Mouse (Mus musculus): ENCODE data around the gene Armc7. TPM values are rescaled to one million over a fixed set of nuclear protein-coding genes. Genes with fewer than 3 reads are reported as not detected.
"Not testable (repeated sequence)": the region's sequence is repeated elsewhere in the genome, so short reads cannot be mapped to it uniquely, and the experiment has no call there.

Armc7 gene
- polyA plus RNA-seq, 1 experiment from 2014 or later = 9.0 TPM

- no peak overlapping the region for H3K4me3 ChIP-seq (ENCODE audit: low read depth, low read length)
- H3K27me3 ChIP-seq (replicated peaks; ENCODE audit: insufficient read depth, low read length) = no peaks in the 10 kb centered on the region
- TF ChIP-seq EP300 (IDR thresholded peaks at IDR 0.05) (no peak), CTCF (IDR thresholded peaks at IDR 0.05) (no peak)
- no peaks in the 10 kb centered on the region for H3K9me3 ChIP-seq (ENCODE audit: low read length)
- H3K9ac ChIP-seq (replicated peaks; ENCODE audit: low read depth) = no peak overlapping the region
- ATAC-seq (no peak), DNase-seq (ENCODE audit: low spot score) (no peak)
- no peak overlapping the region for H3K4me2 ChIP-seq (replicated peaks; ENCODE audit: low read depth, low read length)
- H3K36me3 ChIP-seq (ENCODE audit: insufficient read depth, low read length) = peaks cover 4% of the 10 kb centered on the region
- H3K4me1 ChIP-seq (ENCODE audit: insufficient read depth, low read depth, low read length) = no peaks in the 10 kb centered on the region
- H3K27ac ChIP-seq (ENCODE audit: low read length) = no peak overlapping the region
- WGBS = 86% methylated on average over 2 of the region's 2 CpGs
These were observed 44.8 kb downstream of the Armc7 start for GRCm38 (mm10) chr11:115520218-115520617.

GRCm38 (mm10) chr11:115521080-115521479 is 45.6 kb downstream of the Armc7 start:
- H3K27me3 ChIP-seq (replicated peaks; ENCODE audit: insufficient read depth, low read length) = no peaks in the 10 kb centered on the region
- no peak overlapping the region for H3K9ac ChIP-seq (replicated peaks; ENCODE audit: low read depth)
- TF ChIP-seq EP300 (IDR thresholded peaks at IDR 0.05) = no peak
- TF ChIP-seq CTCF (IDR thresholded peaks at IDR 0.05) = no peak
- WGBS = 91% methylated on average over 4 of the region's 4 CpGs
- DNase-seq (ENCODE audit: low spot score) = no peak
- no peak overlapping the region for H3K27ac ChIP-seq (ENCODE audit: low read length)
- no peaks in the 10 kb centered on the region for H3K9me3 ChIP-seq (ENCODE audit: low read length)
- H3K4me3 ChIP-seq (ENCODE audit: low read depth, low read length) = no peak overlapping the region
- H3K4me2 ChIP-seq (replicated peaks; ENCODE audit: low read depth, low read length) = no peak overlapping the region
- no peaks in the 10 kb centered on the region for H3K4me1 ChIP-seq (ENCODE audit: insufficient read depth, low read depth, low read length)
- peaks cover 7% of the 10 kb centered on the region for H3K36me3 ChIP-seq (ENCODE audit: insufficient read depth, low read length)
- no peak for ATAC-seq

GRCm38 (mm10) chr11:115522238-115522637 is 46.8 kb downstream of the Armc7 start:
- Histone ChIP-seq H3K27me3 (replicated peaks; ENCODE audit: insufficient read depth, low read length) (no peaks in the 10 kb centered on the region), H3K27ac (ENCODE audit: low read length) (no peak overlapping the region), H3K4me2 (replicated peaks; ENCODE audit: low read depth, low read length) (no peak overlapping the region), H3K9ac (replicated peaks; ENCODE audit: low read depth) (no peak overlapping the region), H3K9me3 (ENCODE audit: low read length) (no peaks in the 10 kb centered on the region), H3K4me1 (ENCODE audit: insufficient read depth, low read depth, low read length) (no peaks in the 10 kb centered on the region), H3K4me3 (ENCODE audit: low read depth, low read length) (no peak overlapping the region), H3K36me3 (ENCODE audit: insufficient read depth, low read length) (peaks cover 14% of the 10 kb centered on the region)
- TF ChIP-seq EP300 (IDR thresholded peaks at IDR 0.05) = no peak
- TF ChIP-seq CTCF (IDR thresholded peaks at IDR 0.05) = no peak
- WGBS = 83% methylated on average over 2 of the region's 2 CpGs
- no peak for ATAC-seq
- DNase-seq (ENCODE audit: low spot score) = no peak

GRCm38 (mm10) chr11:115522703-115523102 is 47.2 kb downstream of the Armc7 start:
- no peak for DNase-seq (ENCODE audit: low spot score)
- Histone ChIP-seq H3K4me3 (ENCODE audit: low read depth, low read length) (no peak overlapping the region), H3K4me2 (replicated peaks; ENCODE audit: low read depth, low read length) (no peak overlapping the region), H3K36me3 (ENCODE audit: insufficient read depth, low read length) (peaks cover 15% of the 10 kb centered on the region), H3K27me3 (replicated peaks; ENCODE audit: insufficient read depth, low read length) (no peaks in the 10 kb centered on the region), H3K9me3 (ENCODE audit: low read length) (no peaks in the 10 kb centered on the region), H3K9ac (replicated peaks; ENCODE audit: low read depth) (no peak overlapping the region), H3K27ac (ENCODE audit: low read length) (no peak overlapping the region), H3K4me1 (ENCODE audit: insufficient read depth, low read depth, low read length) (no peaks in the 10 kb centered on the region)
- 65% methylated on average over 2 of the region's 2 CpGs for WGBS
- TF ChIP-seq EP300 (IDR thresholded peaks at IDR 0.05) = no peak
- no peak for TF ChIP-seq CTCF (IDR thresholded peaks at IDR 0.05)
- ATAC-seq = no peak

- H3K4me3 ChIP-seq (ENCODE audit: low read depth, low read length); H3K9me3 ChIP-seq (ENCODE audit: low read length); ATAC-seq; DNase-seq (ENCODE audit: low spot score); H3K4me2 ChIP-seq (replicated peaks; ENCODE audit: low read depth, low read length); H3K4me1 ChIP-seq (ENCODE audit: insufficient read depth, low read depth, low read length); H3K9ac ChIP-seq (replicated peaks; ENCODE audit: low read depth); H3K27ac ChIP-seq (ENCODE audit: low read length); H3K27me3 ChIP-seq (replicated peaks; ENCODE audit: insufficient read depth, low read length): not testable (repeated sequence)
- 76% methylated on average over 3 of the region's 3 CpGs for WGBS
- H3K36me3 ChIP-seq (ENCODE audit: insufficient read depth, low read length) = peaks cover 11% of the 10 kb centered on the region; the same call in 1 of the 2 replicates
These were observed 51.0 kb downstream of the Armc7 start for GRCm38 (mm10) chr11:115526446-115526845.

GRCm38 (mm10) chr11:115534759-115535371 is 59.4 kb downstream of the Armc7 start:
- Histone ChIP-seq H3K4me1 (ENCODE audit: insufficient read depth, low read depth, low read length) (0 out of 2 replicates have a peak, but pooled peaks cover 2% of the 10 kb centered on the region), H3K36me3 (ENCODE audit: insufficient read depth, low read length) (no peaks in the 10 kb centered on the region), H3K4me3 (ENCODE audit: low read depth, low read length) (peak overlapping the region; percentile 87), H3K27ac (ENCODE audit: low read length) (peak overlapping the region; percentile 99), H3K9ac (replicated peaks; ENCODE audit: low read depth) (peak overlapping the region; percentile 88), H3K27me3 (replicated peaks; ENCODE audit: insufficient read depth, low read length) (no peaks in the 10 kb centered on the region), H3K4me2 (replicated peaks; ENCODE audit: low read depth, low read length) (peak overlapping the region; percentile 81), H3K9me3 (ENCODE audit: low read length) (no peaks in the 10 kb centered on the region)
- DNase-seq (ENCODE audit: low spot score) (no peak), ATAC-seq (no peak)
- TF ChIP-seq CTCF (IDR thresholded peaks at IDR 0.05) (no peak), EP300 (IDR thresholded peaks at IDR 0.05) (no peak)
- under 1% methylated on average over 11 of the region's 11 CpGs for WGBS

Data from lung, postnatal 0 days (tissue).